Mouse (Mus musculus) liver, adult (tissue): ENCODE measurements around the gene Dscam.

Source experiments
- GATA4 ChIP-seq: IDR thresholded peaks from 2 replicates; pipeline ENCODE4 v1.6.1; 2014; ENCODE audit warnings: mild to moderate bottlenecking, low read length; ENCODE audit not compliant: insufficient replicate concordance

The Dscam gene

DNA sequence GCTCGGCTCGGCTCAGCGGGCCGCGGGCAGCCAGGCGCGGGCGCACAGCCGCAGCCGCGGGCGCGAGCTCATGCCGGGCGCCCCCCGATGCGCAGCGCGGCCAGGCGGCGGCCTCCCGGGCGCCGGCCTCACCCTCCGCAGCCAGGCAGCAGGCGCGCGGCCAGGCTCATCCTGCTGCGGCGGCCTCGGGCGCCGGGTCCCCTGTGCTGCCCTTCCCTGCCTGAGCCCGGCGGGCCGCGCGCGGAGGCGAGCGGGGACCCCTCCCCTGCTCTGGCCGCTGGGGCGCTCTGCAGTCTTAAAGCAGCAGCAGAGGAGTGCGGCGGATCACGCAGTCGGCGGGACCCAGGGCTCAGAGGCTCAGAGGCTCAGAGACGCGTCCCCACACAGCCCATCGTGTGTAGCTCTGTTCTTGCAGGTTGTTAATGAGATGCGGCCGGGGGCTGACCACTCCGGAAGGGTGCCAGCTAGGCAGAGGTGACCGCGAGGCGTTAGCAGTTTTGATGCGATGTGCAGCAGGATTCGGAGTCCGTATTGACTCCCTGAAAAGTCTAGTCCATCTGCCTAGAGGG is at the start of gene Dscam:
Gene Dscam (minus strand): TSS at position 240 of the 569 bp plus-strand sequence.
- TF ChIP-seq GATA4 = no peak

DNA sequence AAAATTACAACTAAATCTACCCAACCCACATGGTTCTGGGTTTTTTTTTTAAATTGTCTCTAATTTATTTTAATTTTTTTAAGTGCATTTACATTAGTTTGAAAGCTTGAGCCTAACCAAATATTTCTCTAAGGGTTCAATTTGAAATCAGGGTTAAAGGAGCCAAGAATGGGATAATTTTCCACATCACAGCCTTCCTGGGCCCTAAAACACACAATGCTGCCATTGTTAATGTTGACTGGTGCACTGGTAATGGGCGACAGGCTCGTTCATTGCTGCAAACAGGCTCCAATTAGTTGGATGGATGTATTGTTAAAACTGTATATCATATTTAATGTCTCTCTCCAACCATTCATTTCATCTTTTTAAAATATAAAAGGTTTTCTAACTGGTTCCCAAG is 48.8 kb upstream of the Dscam start:
- TF ChIP-seq GATA4 = no peak

DNA sequence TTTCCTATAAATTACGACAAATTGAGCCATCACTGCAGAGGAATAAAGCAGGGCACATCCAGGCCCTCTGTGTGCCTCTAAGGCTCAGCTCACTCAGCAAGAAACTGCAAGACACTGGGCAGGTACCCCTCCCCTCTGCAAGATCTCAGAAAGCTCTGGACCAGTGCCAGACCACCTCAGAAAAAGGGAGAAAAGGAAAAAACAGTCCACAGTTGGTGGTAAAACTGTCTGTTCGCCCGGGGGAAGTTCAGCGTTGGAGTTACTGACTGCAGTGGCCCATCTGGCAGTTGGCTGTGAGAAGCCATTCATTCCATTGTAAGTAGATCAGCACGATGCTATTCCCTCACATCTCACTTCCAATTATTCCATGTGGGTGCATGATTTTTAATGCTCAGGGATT is 39.4 kb upstream of the Dscam start:
- no peak for TF ChIP-seq GATA4

DNA sequence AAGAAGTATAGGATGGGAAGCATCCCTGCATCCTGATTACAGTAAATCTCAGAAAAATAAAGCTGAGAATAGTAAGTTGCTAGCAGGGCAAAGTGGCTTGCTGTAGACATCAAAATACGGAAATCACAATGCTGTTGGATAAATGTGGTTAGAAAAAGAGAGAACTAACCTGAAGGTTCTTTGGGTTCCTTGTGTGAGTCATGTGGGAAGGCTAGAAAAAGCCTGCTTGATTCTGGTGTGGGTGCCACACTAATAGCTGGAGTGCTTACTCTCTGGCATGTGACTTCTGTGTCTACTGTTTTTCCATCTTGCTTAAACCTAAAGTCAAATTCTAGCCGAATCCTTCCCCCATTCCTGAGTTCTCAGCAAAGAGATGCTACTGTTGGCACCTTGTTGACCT is 37.7 kb upstream of the Dscam start:
- no peak for TF ChIP-seq GATA4

DNA sequence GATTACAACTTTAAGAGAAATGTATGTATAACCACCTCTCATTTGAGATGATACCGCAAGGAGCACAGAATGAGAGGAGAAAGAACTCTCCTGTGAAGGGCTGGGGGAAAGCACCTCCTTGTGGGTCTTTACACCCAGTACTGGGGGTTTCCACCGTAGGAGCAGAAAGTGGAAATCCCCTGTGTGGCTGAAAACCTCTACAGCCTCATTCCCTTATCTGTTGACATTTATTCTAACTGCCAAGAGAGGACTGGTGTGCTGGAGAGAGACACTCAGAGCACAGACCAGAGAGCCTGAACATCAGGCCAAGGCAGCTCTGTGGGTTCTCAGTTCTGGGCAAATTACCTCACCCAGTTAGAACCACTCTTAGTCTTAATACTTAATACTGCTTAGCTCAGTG is 33.5 kb upstream of the Dscam start:
- TF ChIP-seq GATA4 = no peak

DNA sequence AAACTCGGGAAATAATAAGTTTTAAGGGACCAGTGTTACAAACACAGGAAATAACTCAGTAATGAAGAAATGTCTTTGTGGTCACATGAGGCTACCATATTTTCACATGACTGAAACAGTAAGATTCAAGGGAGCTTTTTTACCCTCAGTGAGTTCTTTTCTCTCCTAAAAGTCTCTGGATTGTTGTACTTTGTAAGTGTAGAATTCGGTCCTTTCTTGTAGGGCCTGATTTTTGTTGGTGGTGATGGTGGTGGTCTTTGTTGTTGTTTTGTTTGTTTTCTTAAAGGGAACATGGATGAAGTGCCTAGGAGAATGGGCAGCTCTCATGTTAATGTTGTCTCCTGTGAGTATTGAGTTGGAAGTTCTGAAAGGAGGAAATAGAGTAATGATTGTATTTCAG is 33.0 kb upstream of the Dscam start:
- no peak for TF ChIP-seq GATA4

DNA sequence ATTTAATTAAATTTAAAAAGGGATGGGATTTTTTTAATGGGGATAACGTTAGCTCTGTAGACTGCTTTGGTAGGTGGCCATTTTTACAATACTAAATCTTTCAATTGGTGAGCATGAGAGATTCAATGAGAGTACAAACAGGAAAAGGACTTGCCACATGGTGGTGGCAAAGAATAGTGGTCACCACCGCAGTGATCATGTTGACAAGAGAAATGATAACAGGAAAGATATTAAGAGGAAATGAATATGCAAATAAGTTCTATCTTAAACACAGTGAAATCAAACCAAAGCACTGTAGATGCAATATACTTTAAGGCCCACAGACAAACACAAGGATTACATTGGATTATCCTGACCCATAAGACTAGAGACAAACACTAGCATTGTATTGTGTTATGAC is 24.1 kb upstream of the Dscam start:
- TF ChIP-seq GATA4 = no peak

DNA sequence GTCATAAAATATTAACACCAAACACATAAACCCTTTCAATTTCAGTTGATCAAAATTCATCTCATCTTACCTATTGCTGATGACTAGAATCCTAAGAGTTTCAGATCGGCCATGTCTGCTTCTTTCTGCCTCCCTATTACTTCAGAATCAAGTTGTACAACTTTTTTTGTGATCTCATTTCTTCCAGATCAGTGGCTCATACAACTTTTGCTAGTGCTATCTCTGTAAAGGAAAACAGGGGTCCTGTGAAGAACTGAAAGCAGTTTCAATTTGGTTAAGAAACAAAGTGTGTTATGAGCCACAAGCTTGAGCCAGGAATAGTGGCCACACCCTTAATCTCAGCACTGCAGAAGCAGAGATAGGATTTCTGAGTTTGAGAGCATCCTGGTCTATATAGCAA is 23.6 kb upstream of the Dscam start:
- TF ChIP-seq GATA4 = no peak

DNA sequence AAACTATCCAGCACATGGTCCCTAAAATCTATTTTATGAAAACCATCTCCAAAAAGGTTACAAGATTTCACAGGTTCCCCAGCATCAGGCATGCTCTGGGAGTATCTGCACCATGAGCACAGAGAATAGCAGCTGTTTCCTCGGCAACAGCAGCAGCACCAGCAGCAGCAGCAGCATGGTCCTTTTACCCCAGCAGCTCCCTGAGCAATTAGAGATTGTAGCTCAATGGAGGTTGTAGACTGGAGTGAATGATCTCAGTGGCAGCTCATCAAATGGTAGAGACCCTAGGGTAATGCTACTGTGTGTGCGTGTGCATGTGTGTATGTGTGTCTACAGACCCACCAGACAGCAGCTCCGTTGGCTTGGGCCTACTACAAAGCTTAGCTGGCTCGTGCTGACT is 21.7 kb upstream of the Dscam start:
- TF ChIP-seq GATA4 = no peak

DNA sequence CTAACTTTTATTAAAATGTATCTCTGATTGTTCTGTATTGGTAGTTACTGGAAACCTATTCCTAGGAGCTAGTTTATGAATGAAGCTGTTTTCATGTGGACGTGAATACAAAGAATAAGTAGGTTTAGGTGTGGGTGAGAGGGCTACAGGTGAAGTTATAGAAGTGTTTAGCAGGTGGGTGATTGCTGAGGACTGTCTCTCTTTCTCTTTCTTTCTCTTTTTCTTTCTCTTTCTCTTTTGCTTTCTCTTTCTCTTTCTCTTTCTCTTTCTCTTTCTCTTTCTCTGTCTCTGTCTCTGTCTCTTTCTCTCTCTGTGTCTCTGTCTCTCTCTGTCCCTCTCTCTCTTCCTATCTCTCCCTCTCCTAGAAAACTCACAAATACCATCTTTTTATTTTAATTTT is 20.1 kb upstream of the Dscam start:
- no peak for TF ChIP-seq GATA4

DNA sequence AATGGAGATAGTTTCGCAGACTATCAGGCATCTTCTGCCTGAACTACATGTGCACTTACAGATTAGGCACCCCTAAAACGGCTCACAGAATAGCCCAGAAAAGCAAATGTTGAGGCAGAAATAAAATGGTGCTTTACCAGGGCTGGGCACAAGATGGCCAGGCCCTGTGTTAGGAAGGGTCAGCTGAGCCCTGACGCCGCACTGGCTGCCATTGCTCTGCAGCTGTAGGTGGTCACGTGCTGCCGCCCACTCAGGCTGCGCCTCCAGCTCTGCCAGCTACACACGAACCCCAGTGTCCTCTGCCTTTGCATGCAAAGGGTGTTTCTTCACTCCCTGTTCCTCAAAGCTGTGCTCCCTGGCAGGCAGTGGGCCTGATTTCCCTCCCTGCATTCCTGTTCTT is 948 bp upstream of the Dscam start:
- no peak for TF ChIP-seq GATA4

DNA sequence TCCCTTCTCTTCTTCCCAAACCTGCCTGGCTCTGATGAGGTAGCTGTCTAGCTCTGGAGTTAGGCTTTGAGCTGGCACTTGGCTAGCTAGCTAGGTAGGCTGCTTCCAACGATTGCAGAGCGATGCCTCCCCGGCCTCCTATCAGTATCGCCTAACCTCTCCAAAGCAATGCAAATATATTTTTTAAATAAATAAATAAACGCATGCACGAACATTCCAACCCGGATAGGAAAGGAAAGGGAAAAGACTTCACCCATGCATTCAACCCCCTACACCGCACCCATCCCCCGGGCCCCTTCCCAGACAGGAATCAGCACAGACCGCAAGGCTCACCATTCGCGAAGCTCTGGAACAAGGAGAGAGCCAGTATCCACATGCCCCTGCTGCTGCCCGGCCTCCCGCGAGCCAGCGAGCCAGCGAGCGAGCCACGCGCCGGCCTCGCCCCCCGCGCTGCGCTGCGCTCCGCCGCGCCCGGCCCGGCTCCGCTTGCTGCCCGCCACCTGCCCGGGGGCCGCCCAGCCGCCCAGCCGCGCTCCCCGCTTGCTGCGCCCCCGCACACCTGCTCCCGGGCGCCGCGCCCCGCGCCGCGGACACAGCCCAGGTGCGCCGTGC is 545 bp downstream of the Dscam start:
- no peak for TF ChIP-seq GATA4

DNA sequence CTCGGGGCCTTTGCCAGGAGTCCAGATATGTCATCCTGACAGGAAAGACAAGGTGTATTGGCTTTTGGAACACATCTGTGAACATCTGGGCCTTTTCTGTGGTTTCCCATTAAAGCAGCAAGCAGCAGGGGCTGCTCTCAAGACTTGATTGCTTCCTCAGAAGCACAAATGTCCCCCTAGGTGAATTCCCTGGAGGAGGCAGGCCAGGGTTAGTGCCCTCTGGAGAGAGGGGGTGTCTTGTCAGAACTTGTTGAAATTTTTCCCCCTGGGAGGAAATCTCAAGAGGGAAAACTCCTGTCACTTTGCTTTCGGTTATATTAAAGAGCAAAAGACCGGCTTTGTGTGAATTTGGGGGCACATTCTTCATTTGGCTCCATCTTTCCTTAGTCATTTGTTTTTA is 1.9 kb downstream of the Dscam start:
- TF ChIP-seq GATA4 = no peak

DNA sequence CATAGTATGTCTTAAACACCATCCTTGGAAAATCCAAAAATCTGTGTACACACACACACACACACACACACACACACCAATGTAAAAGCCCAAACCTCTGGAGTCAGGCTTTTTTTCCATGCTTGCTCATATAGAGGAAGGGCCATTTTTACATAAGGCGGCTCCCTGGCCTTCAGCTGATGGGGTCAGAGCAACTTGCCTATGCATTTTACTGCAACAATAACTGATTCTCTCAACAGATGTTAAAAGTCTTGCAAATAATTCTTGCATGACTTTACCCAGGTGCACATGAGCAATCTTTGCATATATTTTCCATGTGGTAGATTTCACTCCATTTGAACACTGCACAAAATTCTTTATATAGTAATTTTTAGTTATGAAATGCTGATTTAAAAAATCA is 2.5 kb downstream of the Dscam start:
- no peak for TF ChIP-seq GATA4

DNA sequence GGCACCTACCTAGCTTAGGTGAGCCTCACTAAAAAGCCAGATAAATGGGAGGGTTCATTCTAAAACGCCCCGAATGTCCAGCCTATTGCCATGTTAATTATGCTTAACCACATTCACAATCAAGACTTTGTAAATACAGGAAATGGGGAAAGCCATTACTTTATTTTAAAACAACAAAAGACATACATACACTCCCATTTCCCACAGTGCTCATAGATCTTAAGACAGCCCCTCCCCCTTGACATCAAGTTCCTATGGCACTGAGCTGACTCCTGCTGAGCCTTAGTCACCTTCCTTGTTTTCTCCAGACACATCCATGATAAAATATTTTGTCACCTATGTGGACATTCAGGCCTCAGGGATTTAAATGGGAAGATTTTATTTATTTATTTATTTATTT is 4.4 kb downstream of the Dscam start:
- TF ChIP-seq GATA4 = no peak

DNA sequence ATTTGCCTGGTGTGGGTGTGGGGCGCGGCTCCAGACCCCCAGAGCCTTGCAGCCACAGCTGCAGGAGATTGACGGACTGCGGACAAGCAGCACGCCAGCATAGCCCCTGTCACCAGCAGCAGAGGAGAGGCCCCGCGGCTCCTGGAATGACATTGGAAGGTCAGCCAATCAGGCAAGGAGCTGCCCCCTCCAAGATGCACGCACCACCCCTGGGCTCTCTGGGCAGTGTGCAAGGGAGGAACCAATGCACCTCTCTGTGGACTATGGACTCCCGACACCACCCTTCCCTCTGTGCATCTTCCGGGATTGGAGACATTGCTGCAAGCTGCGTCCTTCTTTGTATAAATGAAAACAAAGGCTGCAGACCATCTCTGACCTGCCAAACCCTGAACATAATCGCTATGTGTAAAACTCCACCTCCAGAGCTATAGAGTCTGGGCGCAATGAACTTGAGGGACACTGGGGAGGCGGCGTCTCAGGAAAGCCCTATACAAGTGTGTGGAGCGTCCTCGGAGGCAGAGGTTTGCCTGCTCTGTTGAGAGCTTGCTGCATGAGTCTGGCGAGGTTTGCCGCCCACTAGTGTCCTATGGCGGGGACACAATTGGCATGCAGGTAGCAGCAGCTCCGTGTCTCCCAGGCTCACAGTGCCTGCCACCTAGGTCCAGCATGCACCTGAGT is 5.0 kb downstream of the Dscam start:
- no peak for TF ChIP-seq GATA4

DNA sequence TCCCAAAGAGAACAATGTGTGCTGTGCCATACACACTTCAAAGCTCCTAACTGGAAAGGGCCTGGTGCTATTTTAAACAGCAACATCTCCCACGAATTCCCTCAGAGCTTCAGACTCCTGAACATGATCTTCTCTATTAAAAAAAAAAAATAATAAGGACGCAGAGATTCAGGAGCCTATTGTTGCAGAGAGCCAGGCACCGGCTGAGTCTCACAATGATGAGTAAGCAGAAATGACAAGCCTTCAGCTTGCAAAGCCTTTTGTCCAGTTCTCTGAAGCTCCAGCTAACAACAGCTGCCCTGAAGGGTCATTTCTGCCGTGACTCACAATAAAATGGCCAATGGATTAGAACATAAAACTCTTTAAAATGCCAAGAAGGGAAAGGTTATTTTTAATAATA is 12.3 kb downstream of the Dscam start:
- TF ChIP-seq GATA4 = no peak
